Mouse (Mus musculus) thymus, adult 2 months (tissue): ENCODE results near the gene Prkcb.

Source experiments
- CTCF ChIP-seq: fragments of 200-500 bp; IDR thresholded peaks from 2 replicates; pipeline ENCODE4 v1.5.1; 2012; ENCODE audit warnings: mild to moderate bottlenecking, control low read depth, low read length, moderate library complexity, borderline replicate concordance; ENCODE audit not compliant: control insufficient read depth, poor library complexity, insufficient read depth; ENCODE audit errors: extremely low read depth
- POLR2A ChIP-seq: fragments of 200-500 bp; IDR thresholded peaks from 2 replicates; pipeline ENCODE4 v1.6.1; 2012; ENCODE audit warnings: mild to moderate bottlenecking, low read length, control low read depth, moderate library complexity; ENCODE audit not compliant: control insufficient read depth, poor library complexity, insufficient read depth; ENCODE audit errors: extremely low read depth

DNA sequence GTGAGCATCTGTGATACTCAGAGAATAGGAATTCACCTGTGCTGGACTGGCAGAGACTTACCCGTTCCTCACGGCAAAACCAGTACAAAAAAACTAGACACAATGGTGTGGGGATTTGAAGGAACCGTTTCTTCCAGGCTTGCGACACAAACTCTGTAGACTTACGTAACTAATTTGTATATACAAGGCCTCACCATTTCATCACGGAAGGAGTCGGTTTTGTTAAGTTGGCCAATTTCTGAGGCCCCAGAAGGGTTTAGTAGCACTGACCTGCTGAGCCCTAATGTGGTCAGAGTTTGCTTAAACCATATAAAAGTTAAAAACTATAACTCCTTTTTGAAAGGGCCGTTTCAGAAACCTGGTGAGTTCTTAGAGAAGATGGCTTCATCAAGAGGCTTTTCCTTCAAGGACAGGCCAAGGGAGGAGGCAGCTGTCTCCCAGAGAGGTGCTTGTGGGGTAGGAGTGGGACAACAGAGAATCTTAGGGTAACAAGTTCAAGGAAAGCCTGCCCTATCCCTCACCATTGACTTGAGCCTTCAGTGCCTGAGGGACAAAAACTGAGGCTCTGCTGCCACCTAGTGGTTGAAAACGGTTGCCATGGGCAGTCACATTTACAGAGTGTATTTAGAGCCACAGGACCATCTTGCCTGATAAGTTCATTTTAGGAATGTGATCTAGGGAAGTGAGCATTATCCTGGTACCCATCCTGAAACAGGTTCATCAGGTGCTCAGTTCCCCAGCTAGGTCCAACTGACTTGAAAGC is 170.8 kb downstream of the Prkcb start:
- TF ChIP-seq CTCF, result no peak
- TF ChIP-seq POLR2A, result no peak
